Mouse (Mus musculus): ENCODE data around the gene Gm5169.
"Not testable (repeated sequence)": the region's sequence is repeated elsewhere in the genome, so short reads cannot be mapped to it uniquely, and the experiment has no call there.

The Gm5169 gene

DNA sequence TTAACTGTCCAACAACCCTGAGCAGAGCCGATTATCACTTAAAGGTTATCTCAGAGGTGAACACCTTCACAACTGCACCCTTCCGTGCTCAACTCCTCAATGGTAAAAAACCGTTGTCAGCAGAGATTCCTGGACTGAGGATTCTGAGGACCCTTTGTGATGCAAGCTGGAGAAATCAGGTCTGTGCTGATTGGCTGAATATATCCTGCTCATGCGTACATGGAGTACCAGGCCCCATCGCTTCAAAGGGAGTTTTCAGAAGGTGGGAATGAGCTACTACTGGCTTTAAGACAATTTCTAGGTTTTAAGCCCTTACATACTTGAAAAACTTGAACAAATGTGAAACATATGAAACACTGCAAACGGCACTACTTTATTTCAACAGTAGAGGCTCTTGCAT lies at the start of gene Gm5169:
Gm5169 (minus strand) TSS at position 101 of the 400 bp plus-strand sequence.
- in situ Hi-C loops (cut with MboI, MseI), result not testable (repeated sequence)

DNA sequence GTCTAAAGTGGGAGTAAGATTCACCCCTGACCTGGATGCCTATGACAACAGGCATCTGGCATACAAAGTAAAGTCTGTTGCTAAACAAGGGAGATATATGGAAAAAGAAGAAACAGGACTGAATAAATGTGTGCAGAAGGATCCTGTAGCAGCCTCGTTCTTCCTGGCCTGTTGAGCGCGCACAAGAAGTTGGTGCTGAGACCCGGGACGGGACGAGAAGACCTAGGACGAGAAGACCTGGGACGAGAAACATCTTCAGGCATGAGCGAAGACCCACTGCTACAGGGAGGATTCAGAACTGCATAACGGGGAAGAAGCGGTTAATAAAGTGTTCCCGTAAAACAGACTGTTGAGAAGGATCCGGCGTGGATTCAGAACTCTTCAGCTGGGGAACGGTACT lies 46.2 kb upstream of the Gm5169 start:
- in situ Hi-C loops (cut with MboI, MseI), result loop anchor here (25.0 kb wide), 1 partner anchor 535 kb away; no protein-coding TSS in a partner anchor

All from T-helper 2 cell (primary cell).